Mouse (Mus musculus): ENCODE measurements around the gene Tceal1. TPM values are rescaled to one million over a fixed set of nuclear protein-coding genes. Genes with fewer than 3 reads are reported as not detected.

Tceal1 gene
- polyA plus RNA-seq, 1 experiment from 2014 or later, result 17.2 TPM

Other genes starting within 250 kb of the Tceal1 start
- not detected in 2 replicates for gene Kir3dl1, start 190.0 kb upstream of the Tceal1 start, polyA plus RNA-seq (2015; fragmentation: Nextera tagmentation; extraction: Ambion mirVana)
- gene Kir3dl2, start 163.9 kb upstream of the Tceal1 start, polyA plus RNA-seq (2015; fragmentation: Nextera tagmentation; extraction: Ambion mirVana), result 0.15 and 0.20 TPM in 2 replicates
- gene Tceal3, start 117.1 kb upstream of the Tceal1 start, polyA plus RNA-seq (2015; fragmentation: Nextera tagmentation; extraction: Ambion mirVana), result 33.9 and 34.0 TPM in 2 replicates
- gene Morf4l2, start 35.7 kb downstream of the Tceal1 start, polyA plus RNA-seq (2015; fragmentation: Nextera tagmentation; extraction: Ambion mirVana), result 547 and 561 TPM in 2 replicates
- 0.13 TPM in 1 of 2 replicates, not detected in the other for gene Glra4, start 72.2 kb downstream of the Tceal1 start, polyA plus RNA-seq (2015; fragmentation: Nextera tagmentation; extraction: Ambion mirVana)
- 9.7 and 10.7 TPM in 2 replicates for gene Plp1, start 114.7 kb downstream of the Tceal1 start, polyA plus RNA-seq (2015; fragmentation: Nextera tagmentation; extraction: Ambion mirVana)
- 5.8 and 6.3 TPM in 2 replicates for gene Rab9b, start 160.8 kb downstream of the Tceal1 start, polyA plus RNA-seq (2015; fragmentation: Nextera tagmentation; extraction: Ambion mirVana)
- not detected in 2 replicates for gene H2bfm, start 219.3 kb downstream of the Tceal1 start, polyA plus RNA-seq (2015; fragmentation: Nextera tagmentation; extraction: Ambion mirVana)